Mouse (Mus musculus) kidney, postnatal 14 days (tissue): ENCODE results near the gene Dclk3.
A peak's percentile ranks its signal among the peaks of the same experiment; 100 is the strongest.

Experiments used
- DNase-seq: peaks from one replicate; pipeline ENCODE4 v3.0.0; 2022; ENCODE audit warnings: mixed read lengths

Gene Dclk3

GRCm38 (mm10) chr9:111438904-111439835 lies at the start of gene Dclk3:
TSS of gene Dclk3 (plus strand) at chr9:111439081.
- peak; percentile 80 for DNase-seq

- no peak for DNase-seq
Observed at GRCm38 (mm10) chr9:111390016-111390415, 48.9 kb upstream of the Dclk3 start.

- DNase-seq, result no peak
Observed at GRCm38 (mm10) chr9:111391036-111391435, 47.8 kb upstream of the Dclk3 start.

GRCm38 (mm10) chr9:111391926-111392442 lies 46.9 kb upstream of the Dclk3 start:
- DNase-seq, result no peak

GRCm38 (mm10) chr9:111395265-111395664 lies 43.6 kb upstream of the Dclk3 start:
- no peak for DNase-seq

- DNase-seq, result no peak
Observed at GRCm38 (mm10) chr9:111398059-111398458, 40.8 kb upstream of the Dclk3 start.

- no peak for DNase-seq
Observed at GRCm38 (mm10) chr9:111400089-111400488, 38.8 kb upstream of the Dclk3 start.

- no peak for DNase-seq
Observed at GRCm38 (mm10) chr9:111403159-111403558, 35.7 kb upstream of the Dclk3 start.

- DNase-seq, result no peak
Observed at GRCm38 (mm10) chr9:111404346-111405079, 34.4 kb upstream of the Dclk3 start.

- DNase-seq, result no peak
Observed at GRCm38 (mm10) chr9:111405080-111405428, 33.8 kb upstream of the Dclk3 start.

- no peak for DNase-seq
Observed at GRCm38 (mm10) chr9:111408012-111408411, 30.9 kb upstream of the Dclk3 start.

GRCm38 (mm10) chr9:111408427-111408826 lies 30.5 kb upstream of the Dclk3 start:
- no peak for DNase-seq

GRCm38 (mm10) chr9:111412471-111413160 lies 26.3 kb upstream of the Dclk3 start:
- DNase-seq, result no peak

- DNase-seq, result no peak
Observed at GRCm38 (mm10) chr9:111421862-111422261, 17.0 kb upstream of the Dclk3 start.

GRCm38 (mm10) chr9:111422567-111422966 lies 16.3 kb upstream of the Dclk3 start:
- DNase-seq, result no peak

- DNase-seq, result no peak
Observed at GRCm38 (mm10) chr9:111425113-111425512, 13.8 kb upstream of the Dclk3 start.

- DNase-seq, result no peak
Observed at GRCm38 (mm10) chr9:111425952-111426351, 12.9 kb upstream of the Dclk3 start.

- DNase-seq, result peak; percentile 23
Observed at GRCm38 (mm10) chr9:111427891-111428555, 10.9 kb upstream of the Dclk3 start.

GRCm38 (mm10) chr9:111428698-111429362 lies 10.1 kb upstream of the Dclk3 start:
- DNase-seq, result no peak

GRCm38 (mm10) chr9:111429363-111429750 lies 9.5 kb upstream of the Dclk3 start:
- no peak for DNase-seq

- DNase-seq, result no peak
Observed at GRCm38 (mm10) chr9:111435429-111435828, 3.5 kb upstream of the Dclk3 start.

GRCm38 (mm10) chr9:111439836-111440201 lies 938 bp downstream of the Dclk3 start:
- no peak for DNase-seq
